ENCODE assay signal across 10 mouse cellular contexts in the genomic region with DNA sequence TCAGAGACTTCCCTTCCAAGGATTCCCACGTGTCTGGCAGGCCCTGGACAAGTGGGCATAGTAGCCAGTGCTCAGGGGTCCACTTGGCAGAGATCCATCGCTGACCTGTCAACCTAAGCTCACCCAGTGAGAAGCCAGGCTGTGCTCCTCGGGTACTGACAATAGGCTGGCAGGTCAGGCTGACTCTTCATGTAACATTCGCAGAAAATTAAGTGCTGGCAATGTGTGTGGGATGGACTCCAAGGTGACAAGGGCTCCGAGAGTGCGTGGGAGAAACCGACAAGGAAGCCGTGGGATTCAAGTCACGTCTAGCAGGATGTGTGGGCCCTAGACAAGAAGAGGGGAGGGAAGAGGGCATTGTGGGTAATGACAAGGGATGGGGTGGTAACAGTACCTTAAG.
DNase-seq lines count a peak whose midpoint lies in the region; ATAC-seq and TF ChIP-seq lines count a peak whose summit lies in the region.
"Had no signal": no experiment of that assay in that cellular context is flagged by ENCODE, and none has a peak within 500 bp of the region (broad histone marks: within the 10 kb centered on the region; RNA-seq: fewer than 3 reads in every experiment).

No protein-coding gene starts in this region.

- peaks cover 4% of the 10 kb centered on the region; the same call in 1 of the 2 replicates for H3K27me3 ChIP-seq in midbrain, embryonic 13.5 days
- H3K27me3 ChIP-seq in thymus, adult 2 months (ENCODE audit: control insufficient read depth, insufficient read depth, low read length): no peaks in the 10 kb centered on the region
- H3K27me3 ChIP-seq: liver, embryonic 13.5 days had no signal

- no peak for TF ChIP-seq CTCF in thymus, adult 2 months (IDR thresholded peaks at IDR 0.05; ENCODE audit: borderline replicate concordance, control insufficient read depth, extremely low read depth, insufficient read depth, low read length, poor library complexity)

- peak overlapping the region; percentile 64 for H3K27ac ChIP-seq in midbrain, embryonic 13.5 days
- H3K27ac ChIP-seq in thymus, adult 2 months (ENCODE audit: control insufficient read depth, insufficient read depth, low read length): no peak overlapping the region
- H3K27ac ChIP-seq: heart, adult 2 months; liver, embryonic 13.5 days had no signal

- 56% methylated on average over 9 of the region's 9 CpGs for WGBS in midbrain, embryonic 13.5 days
- 80% methylated on average over 9 of the region's 9 CpGs for WGBS in thymus, adult 2 months

- no peak for TF ChIP-seq POLR2A in thymus, adult 2 months (IDR thresholded peaks at IDR 0.05; ENCODE audit: control insufficient read depth, extremely low read depth, insufficient read depth, low read length, poor library complexity)

- peak; percentile 10 for DNase-seq in heart, postnatal 4 days
- no peak for DNase-seq in heart, postnatal 14 days
- DNase-seq in cerebellum, adult 11-12 months: peak; percentile 74
- no peak for DNase-seq in T-cell, adult 2 months (ENCODE audit: low spot score)
- DNase-seq in thymus, adult 2 months: no peak
- DNase-seq in Muller cell, postnatal 12 days (ENCODE audit: inconsistent ontology term): no peak
- DNase-seq: liver, embryonic 13.5 days had no signal

- no peak overlapping the region for H3K9ac ChIP-seq in midbrain, embryonic 13.5 days (replicated peaks)
- H3K9ac ChIP-seq: liver, embryonic 13.5 days had no signal

- H3K4me3 ChIP-seq in midbrain, embryonic 13.5 days (replicated peaks): no peak overlapping the region
- H3K4me3 ChIP-seq in thymus, adult 2 months (ENCODE audit: control insufficient read depth, insufficient read depth, low read length): no peak overlapping the region
- H3K4me3 ChIP-seq: heart, adult 2 months; liver, embryonic 13.5 days had no signal

- H3K36me3 ChIP-seq in midbrain, embryonic 13.5 days: no peaks in the 10 kb centered on the region
- H3K36me3 ChIP-seq in thymus, adult 2 months (ENCODE audit: control insufficient read depth, insufficient read depth, low read length): no peaks in the 10 kb centered on the region
- H3K36me3 ChIP-seq: liver, embryonic 13.5 days had no signal

- H3K9me3 ChIP-seq in midbrain, embryonic 13.5 days: no peaks in the 10 kb centered on the region
- H3K9me3 ChIP-seq: liver, embryonic 13.5 days had no signal

- H3K4me2 ChIP-seq in midbrain, embryonic 13.5 days (replicated peaks): peak overlapping the region; percentile 15; the same call in 1 of the 2 replicates
- H3K4me2 ChIP-seq: liver, embryonic 13.5 days had no signal

- ATAC-seq in frontal cortex, adult (ENCODE audit: low TSS enrichment): 0 out of 2 replicates have a peak, but pooled peaks have one; percentile 31
- ATAC-seq in midbrain, embryonic 13.5 days: peak; percentile 24; the same call in 1 of the 2 replicates

- H3K4me1 ChIP-seq in midbrain, embryonic 13.5 days (replicated peaks): peaks cover 45% of the 10 kb centered on the region
- H3K4me1 ChIP-seq in thymus, adult 2 months (replicated peaks; ENCODE audit: control insufficient read depth, insufficient read depth, low read length): no peaks in the 10 kb centered on the region
- H3K4me1 ChIP-seq: liver, embryonic 13.5 days had no signal

- intact Hi-C loops in heart, postnatal 14 days (cut with DNase I): no loop called here

Comparison
In these comparisons a context has a peak if more than half of its experiments do, and no peak if none do; other contexts are left out.
1. DNase-seq: peak in heart, postnatal 4 days (single experiment) and cerebellum, adult 11-12 months (single experiment); none in heart, postnatal 14 days (0 of 2), T-cell, adult 2 months (single experiment), thymus, adult 2 months (single experiment) and Muller cell, postnatal 12 days (single experiment).